Mouse (Mus musculus): Measurements from ENCODE around the gene Kcp.
A peak's percentile ranks its signal among the peaks of the same experiment; 100 is the strongest.

Kcp gene

GRCm38 (mm10) chr6:29463388-29463787 lies 44.4 kb downstream of the Kcp start:
- peak; percentile 47 for DNase-seq (ENCODE audit: low read depth, low spot score)

GRCm38 (mm10) chr6:29461502-29461901 lies 46.2 kb downstream of the Kcp start:
- no peak for DNase-seq (ENCODE audit: low read depth, low spot score)

GRCm38 (mm10) chr6:29450667-29451066 lies 57.1 kb downstream of the Kcp start:
- DNase-seq (ENCODE audit: low read depth, low spot score): no peak

- no peak for DNase-seq (ENCODE audit: low read depth, low spot score)
These were observed 57.9 kb downstream of the Kcp start for GRCm38 (mm10) chr6:29449858-29450257.

GRCm38 (mm10) chr6:29445354-29445753 lies 62.4 kb downstream of the Kcp start:
- DNase-seq (ENCODE audit: low read depth, low spot score): no peak

- DNase-seq (ENCODE audit: low read depth, low spot score): no peak
These were observed 63.0 kb downstream of the Kcp start for GRCm38 (mm10) chr6:29444773-29445172.

- no peak for DNase-seq (ENCODE audit: low read depth, low spot score)
These were observed 68.0 kb downstream of the Kcp start for GRCm38 (mm10) chr6:29439789-29440188.

GRCm38 (mm10) chr6:29439251-29439650 lies 68.5 kb downstream of the Kcp start:
- peak; percentile 71 for DNase-seq (ENCODE audit: low read depth, low spot score)

GRCm38 (mm10) chr6:29436461-29436934 lies 71.3 kb downstream of the Kcp start:
- peak; percentile 74 for DNase-seq (ENCODE audit: low read depth, low spot score)

GRCm38 (mm10) chr6:29435940-29436451 lies 71.8 kb downstream of the Kcp start:
- peak; percentile 79 for DNase-seq (ENCODE audit: low read depth, low spot score)

GRCm38 (mm10) chr6:29434911-29435691 lies 72.7 kb downstream of the Kcp start:
- peak; percentile 86 for DNase-seq (ENCODE audit: low read depth, low spot score)

- DNase-seq (ENCODE audit: low read depth, low spot score): peak; percentile 92
These were observed 73.7 kb downstream of the Kcp start for GRCm38 (mm10) chr6:29433804-29434795.

- DNase-seq (ENCODE audit: low read depth, low spot score): peak; percentile 64
These were observed 74.5 kb downstream of the Kcp start, which contains the start of gene Flnc for GRCm38 (mm10) chr6:29433038-29433803. Flnc (plus strand) TSS chr6:29433256.

GRCm38 (mm10) chr6:29432676-29433037 lies 75.1 kb downstream of the Kcp start:
- DNase-seq (ENCODE audit: low read depth, low spot score): no peak

- peak; percentile 53 for DNase-seq (ENCODE audit: low read depth, low spot score)
These were observed 75.6 kb downstream of the Kcp start for GRCm38 (mm10) chr6:29432156-29432555.

- DNase-seq (ENCODE audit: low read depth, low spot score): peak; percentile 89
These were observed 76.3 kb downstream of the Kcp start for GRCm38 (mm10) chr6:29431473-29431872.

GRCm38 (mm10) chr6:29430681-29431420 lies 76.9 kb downstream of the Kcp start:
- DNase-seq (ENCODE audit: low read depth, low spot score): peak; percentile 94

GRCm38 (mm10) chr6:29428171-29428570 lies 79.6 kb downstream of the Kcp start:
- DNase-seq (ENCODE audit: low read depth, low spot score): no peak

GRCm38 (mm10) chr6:29426331-29426730 lies 81.4 kb downstream of the Kcp start:
- DNase-seq (ENCODE audit: low read depth, low spot score): no peak

- DNase-seq (ENCODE audit: low read depth, low spot score): no peak
These were observed 82.6 kb downstream of the Kcp start for GRCm38 (mm10) chr6:29425118-29425517.
